Mouse (Mus musculus): ENCODE measurements at regions not wholly inside any gene's neighbourhood (a gene's known extent, or its start where the extent isn't known, plus 50 kb on each side); places are given as distances from the start of the nearest gene placed in this dataset.
"Not testable (repeated sequence)": the region's sequence is repeated elsewhere in the genome, so short reads cannot be mapped to it uniquely, and the experiment has no call there.

DNA sequence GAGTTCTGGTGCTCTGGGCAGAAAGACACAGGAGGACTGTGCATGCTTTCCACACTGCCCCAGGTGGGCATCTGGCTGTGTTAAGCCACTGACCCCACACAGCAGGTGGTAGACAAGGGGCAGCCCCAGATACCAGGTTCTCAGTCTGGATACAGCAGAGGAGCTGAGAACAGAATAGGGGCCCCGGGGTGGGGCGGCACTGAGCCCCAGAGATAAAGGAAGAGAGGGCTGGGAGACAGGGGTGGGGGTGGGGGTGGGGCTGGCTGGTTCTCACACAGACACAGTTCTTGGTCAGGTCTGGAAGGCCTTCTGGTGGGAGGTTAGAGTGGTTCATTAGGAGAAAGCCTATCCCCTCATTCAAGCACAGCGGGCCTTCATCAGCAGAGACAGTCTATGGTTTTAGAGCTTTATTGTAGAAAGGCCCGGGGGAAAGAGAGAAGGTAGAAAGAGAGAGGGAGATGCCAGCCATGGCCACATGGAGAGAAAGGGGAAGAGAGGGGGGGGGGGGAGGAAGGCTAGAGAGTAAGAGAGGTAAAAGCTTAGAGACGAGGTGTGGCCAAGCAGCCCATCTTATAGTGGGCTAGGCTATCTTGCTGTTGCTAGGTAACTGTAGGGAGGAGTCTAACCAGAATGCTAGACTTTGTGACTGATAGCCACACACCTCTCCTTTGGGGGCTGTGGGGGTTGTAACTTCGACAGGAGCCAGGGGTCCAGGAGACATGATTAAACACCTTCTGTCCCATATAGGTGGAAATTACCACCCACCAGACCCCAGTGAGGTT lies 1403.1 kb downstream of the Zfp704 start:
- no peak for ATAC-seq (replicated peaks; ENCODE audit: low FRiP score, poor library complexity, severe bottlenecking)

DNA sequence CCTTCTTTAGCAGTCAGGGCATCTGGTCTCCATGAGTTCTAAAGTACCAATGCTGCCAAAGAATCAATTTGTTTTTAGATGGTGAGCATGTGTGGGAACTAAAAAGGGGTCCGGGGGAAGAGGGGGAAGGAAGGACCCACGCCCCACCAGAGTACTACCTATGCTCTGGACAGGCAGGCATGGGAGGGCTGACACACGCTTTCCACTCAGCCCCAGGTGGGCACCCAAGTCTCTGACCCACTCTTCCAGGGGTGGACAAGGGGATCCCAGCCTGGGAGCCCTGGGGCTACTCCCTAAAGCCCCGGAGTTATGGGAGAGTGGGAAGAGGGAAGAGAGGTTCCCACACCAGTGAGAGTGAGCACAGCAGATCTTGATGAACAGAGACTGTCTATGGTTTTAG lies 1446.9 kb downstream of the Zfp704 start:
- ATAC-seq (replicated peaks; ENCODE audit: low FRiP score, poor library complexity, severe bottlenecking): no peak

DNA sequence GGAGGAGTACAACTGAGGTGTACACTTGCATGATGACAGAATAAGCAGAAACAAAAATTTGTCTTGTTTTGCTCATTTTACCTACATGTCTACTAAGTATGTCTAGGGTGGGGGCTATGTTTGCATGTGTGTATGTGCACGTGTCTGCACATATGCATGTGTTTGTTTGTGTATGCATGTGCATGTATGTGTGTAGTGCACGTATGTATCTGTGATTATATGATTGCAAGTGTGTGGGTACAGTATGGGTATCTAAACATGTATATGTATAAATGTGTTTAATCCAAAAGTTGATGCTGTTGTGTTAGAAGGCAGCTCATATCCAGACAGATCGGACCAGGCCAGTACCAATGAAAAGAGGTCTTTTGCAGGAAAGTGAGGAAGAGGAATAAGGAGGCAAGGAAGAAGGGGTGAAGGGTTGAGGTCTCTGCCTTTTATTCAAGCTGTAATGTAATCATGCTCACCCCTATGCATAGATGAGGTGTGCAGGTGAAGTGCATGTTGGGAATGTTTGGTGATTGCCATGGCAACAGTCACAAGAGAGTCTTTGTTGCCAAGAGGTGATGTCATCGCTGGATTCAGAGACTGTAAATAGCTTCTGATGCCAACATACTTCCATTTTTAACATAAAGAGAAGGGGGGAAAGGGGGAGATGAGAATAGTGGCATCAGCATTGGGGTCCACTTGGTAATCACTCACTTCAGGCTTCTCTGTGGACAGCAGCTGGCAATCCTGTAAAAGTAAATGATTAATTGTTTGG lies 1447.7 kb downstream of the Zfp704 start:
- no peak for ATAC-seq (replicated peaks; ENCODE audit: low FRiP score, poor library complexity, severe bottlenecking)

DNA sequence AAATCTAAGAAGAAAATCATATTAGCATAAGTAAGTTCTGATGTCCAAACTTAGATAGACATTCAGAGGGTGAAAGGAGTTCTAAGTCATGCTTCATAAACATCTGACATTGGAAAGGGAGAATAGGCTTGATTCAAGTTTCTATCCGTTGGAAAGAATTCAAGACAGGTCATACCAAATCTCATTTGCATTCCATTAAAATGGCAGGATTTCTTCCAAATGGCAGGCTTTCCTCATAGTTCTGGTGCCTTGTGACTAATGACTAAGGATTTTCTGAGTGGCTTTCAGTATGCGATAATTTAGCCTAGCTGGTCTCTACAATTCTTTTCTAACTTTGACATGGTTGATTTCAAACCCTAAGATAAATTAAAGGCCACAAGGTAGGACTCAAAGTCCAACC lies 1466.9 kb downstream of the Zfp704 start:
- no peak for ATAC-seq (replicated peaks; ENCODE audit: low FRiP score, poor library complexity, severe bottlenecking)

DNA sequence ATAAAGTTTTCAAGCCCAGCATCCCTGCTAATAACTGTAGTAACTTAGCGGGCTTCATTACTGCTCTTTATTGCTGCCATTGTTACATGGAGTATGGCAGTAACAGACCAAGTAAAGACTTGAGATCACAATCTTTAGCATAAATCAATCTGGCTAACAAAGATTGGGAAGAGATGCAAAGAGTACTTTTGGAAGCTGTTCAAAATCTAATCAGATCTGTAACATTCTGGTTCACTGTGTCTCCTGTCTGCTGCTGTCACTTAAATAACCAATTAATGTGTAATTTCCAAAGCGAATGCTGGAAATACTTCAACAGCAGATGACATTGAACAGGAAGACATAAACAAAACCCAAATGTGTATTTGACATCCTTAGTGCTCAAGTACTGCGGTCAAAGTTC lies 1467.7 kb downstream of the Zfp704 start:
- ATAC-seq (replicated peaks; ENCODE audit: low FRiP score, poor library complexity, severe bottlenecking): no peak

DNA sequence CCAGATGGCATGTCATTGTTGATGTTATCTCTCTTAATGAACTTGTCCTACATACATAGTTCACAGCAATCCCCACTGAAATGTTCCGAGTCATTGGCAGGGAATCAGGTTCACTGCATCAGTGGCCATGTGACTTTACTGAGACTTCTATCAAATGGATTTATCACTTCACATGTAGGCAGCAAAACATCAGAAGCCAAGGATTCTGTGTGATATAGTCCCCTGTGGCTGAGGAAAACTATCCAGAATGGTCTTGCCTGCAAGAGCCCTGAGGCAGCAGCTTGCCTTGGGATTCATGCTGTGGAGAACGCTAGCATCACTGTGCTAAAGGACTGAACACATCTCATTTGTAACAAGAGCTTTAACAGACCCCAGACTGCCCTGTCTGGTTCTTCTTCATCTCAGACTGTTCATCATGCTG lies 1468.2 kb downstream of the Zfp704 start:
- no peak for ATAC-seq (replicated peaks; ENCODE audit: low FRiP score, poor library complexity, severe bottlenecking)

DNA sequence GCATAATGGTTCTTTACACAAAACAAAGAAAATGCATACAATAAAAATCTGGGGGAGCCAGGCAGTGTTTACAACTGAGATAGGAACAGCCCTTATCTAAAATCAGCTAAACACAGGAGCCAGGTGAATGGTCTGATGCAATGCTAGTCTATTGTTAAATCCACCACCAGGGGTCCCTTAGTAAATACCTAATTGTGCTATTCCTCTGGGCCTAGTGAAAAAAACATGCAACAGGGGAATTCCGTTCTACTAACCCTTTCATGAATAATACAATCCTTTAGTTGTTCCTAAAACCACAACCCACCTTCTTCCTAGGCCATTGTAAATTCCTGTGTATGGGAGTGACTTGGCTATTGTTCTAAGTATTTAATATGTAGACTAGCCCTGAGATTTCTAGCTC lies 1486.2 kb downstream of the Zfp704 start:
- ATAC-seq (replicated peaks; ENCODE audit: low FRiP score, poor library complexity, severe bottlenecking): not testable (repeated sequence)

DNA sequence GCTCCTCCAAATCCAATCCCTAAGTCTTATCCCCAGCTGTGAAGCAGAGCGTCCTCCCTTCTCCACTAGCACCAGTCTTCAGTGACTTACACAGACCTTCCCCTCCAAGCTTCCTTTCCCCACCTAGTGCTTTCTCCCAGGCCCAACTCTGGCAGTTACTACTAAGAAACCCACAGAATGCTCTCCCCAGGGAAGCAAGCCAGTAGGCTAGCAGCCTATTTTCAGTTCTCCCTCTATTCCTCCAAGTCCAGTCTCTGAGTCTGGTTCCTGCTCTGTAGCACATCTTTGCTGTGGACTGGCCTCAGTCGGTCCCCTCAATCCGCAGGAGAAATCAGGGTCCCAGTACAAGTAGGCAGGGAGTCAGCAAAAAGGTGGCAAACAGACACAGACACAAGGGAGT lies 1486.7 kb downstream of the Zfp704 start:
- ATAC-seq (replicated peaks; ENCODE audit: low FRiP score, poor library complexity, severe bottlenecking): no peak

DNA sequence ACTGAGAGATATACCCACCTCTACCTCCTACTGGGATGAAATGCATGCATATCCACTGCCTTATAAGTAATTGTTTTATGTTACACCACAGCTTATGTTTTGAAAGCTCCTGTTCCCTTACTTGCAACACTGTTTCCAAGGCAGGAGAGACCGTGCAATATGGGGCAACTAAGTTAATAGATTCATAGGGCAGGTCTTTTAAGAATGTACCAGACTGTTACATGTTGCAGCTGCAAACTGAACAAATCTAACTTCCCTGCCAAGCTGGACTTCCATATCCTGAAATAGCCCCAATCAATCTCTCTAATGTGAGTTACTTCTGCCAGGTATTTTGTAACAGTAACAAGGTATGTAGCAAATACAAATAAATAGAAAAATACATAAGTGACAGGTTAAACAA lies 1478.0 kb upstream of the 1700008P02Rik start:
- no peak for ATAC-seq (replicated peaks; ENCODE audit: low FRiP score, poor library complexity, severe bottlenecking)

DNA sequence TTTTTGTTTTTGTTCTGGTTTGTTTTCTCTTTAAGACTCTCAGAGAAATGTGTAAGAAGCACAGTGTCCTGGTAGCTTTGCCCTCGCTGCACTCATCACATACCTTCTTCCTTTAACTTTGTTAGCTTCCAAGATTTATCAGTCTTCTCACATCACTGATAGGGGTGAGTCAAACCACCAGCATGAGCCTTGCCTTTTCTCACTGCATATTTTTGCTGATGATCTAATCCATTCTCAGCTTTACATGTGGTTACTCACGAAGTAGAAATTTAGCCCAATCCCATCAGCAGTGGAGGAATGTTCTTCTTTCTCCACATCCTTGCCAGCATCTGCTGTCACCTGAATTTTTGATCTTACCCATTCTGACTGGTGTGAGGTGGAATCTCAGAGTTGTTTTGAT lies 1464.5 kb upstream of the 1700008P02Rik start:
- no peak for ATAC-seq (replicated peaks; ENCODE audit: low FRiP score, poor library complexity, severe bottlenecking)

DNA sequence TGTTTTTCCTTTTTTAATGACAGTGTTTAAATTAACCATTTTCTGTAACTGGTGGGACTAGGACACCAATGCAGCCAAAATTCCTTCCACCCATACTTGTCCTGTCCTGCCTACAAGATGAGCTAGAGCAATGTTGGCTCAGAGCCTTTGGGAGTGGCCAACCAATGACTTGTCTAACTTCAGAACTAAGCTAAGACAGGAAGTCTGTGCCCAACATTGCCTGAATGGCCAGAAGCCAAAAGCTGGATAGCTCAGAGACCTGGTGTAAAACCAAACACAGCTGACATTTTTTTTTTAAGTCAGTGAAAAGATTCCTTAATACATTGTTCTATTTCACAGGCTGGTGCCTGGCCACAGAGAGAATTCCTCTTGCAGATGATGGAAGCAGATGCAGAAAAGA lies 1433.5 kb upstream of the 1700008P02Rik start:
- ATAC-seq (replicated peaks; ENCODE audit: low FRiP score, poor library complexity, severe bottlenecking): no peak

DNA sequence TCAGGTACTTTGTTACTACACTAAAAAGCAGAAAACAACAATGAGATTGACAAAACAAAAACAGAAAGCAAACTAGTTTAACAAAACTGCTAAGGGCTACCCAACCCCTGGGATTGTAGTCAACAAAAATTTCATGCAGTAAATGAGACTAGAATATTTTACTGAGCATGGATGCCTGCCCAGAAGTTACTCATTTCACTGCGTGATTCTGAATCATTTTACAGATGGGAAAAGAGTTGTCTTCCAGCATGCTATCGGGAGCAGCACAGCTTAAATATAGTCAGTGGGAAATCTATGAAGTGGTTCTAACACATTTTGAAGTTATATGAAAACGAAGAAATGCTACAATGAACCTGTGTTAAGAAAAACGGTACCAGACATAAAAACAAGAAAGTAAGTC lies 1430.9 kb upstream of the 1700008P02Rik start:
- no peak for ATAC-seq (replicated peaks; ENCODE audit: low FRiP score, poor library complexity, severe bottlenecking)

DNA sequence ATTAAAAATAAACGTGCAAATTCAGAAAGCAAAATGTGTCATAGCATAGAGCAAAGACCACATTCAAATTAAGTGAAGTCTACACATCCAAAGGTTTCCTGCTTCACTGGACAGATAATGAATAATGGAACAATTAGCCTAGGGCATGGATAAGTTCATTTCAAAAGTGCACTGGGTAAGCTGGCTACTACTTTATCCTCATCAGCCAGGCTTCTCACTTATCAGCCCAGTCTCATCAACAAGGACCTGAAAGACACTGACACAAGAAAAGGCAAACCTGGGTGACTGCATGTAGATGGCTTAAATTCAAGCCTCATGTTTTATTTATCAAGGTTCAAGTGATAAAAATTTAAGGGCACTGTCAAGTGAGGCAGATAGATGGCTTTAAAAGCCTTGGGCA lies 1429.5 kb upstream of the 1700008P02Rik start:
- no peak for ATAC-seq (replicated peaks; ENCODE audit: low FRiP score, poor library complexity, severe bottlenecking)

DNA sequence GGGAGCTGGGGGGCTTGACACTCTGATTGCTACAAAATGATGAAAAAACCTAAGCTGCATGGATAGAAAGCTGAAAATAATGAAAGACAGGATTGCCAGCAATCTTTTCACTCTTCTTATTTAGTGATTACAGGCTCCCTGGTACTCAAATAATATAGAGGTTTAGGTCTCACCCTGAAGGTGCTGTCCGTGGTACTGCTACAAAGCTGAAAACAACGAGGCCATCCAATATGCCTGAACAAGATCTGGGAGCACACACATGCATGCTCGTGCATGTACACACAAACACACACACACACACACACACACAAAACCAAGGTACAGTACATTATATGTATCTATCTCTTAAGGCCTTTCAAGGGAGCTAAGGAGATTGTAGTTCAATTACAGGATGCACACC lies 1426.1 kb upstream of the 1700008P02Rik start:
- no peak for ATAC-seq (replicated peaks; ENCODE audit: low FRiP score, poor library complexity, severe bottlenecking)

DNA sequence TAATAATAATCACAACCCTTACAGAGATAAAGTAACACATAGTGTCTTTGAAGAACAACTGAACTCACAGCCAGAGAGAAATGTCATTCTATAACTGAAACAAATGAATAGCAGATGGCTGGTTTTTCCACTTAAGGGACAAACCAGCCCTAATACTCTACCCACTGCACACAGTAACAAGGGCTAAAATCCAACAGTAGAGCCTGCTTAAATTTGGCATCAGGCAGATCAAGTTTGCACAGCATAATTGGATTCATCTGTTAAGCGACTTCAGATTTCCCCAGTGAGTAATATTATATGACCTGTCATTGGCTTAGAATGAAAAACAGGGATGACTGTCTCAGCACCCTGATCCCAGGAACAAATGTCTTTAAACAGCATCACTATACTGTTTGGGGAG lies 1416.5 kb upstream of the 1700008P02Rik start:
- no peak for ATAC-seq (replicated peaks; ENCODE audit: low FRiP score, poor library complexity, severe bottlenecking)

DNA sequence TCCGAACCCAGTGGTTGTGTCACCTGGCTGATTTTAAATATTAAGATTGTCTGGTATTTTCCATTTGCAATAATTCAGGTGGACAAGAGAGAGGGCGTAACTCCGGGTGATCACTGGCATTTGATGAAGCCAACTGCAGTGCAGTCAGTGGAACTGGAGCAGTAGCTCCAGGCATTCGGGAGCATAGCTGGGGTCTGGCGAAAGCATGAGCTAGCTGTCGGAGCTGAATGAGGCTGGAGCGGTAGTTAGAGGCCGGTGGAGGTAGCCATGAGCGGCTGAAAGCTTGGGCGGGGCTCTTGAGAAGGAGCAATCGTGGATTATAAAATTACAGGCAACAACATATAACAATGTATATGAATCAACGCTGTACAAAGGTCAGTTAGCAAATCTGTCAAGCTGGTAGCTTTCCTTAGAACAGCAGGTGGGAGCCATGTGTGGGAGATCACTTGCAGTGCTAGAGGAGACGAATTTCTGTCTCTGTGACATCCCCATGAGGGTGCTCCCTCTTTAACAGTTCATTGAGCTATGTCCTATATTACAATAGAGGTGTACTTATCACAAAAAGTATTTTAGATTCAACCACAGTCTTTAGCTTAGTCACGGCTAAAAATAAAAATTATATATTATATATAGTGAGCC lies 1415.0 kb upstream of the 1700008P02Rik start:
- ATAC-seq (replicated peaks; ENCODE audit: low FRiP score, poor library complexity, severe bottlenecking): no peak

DNA sequence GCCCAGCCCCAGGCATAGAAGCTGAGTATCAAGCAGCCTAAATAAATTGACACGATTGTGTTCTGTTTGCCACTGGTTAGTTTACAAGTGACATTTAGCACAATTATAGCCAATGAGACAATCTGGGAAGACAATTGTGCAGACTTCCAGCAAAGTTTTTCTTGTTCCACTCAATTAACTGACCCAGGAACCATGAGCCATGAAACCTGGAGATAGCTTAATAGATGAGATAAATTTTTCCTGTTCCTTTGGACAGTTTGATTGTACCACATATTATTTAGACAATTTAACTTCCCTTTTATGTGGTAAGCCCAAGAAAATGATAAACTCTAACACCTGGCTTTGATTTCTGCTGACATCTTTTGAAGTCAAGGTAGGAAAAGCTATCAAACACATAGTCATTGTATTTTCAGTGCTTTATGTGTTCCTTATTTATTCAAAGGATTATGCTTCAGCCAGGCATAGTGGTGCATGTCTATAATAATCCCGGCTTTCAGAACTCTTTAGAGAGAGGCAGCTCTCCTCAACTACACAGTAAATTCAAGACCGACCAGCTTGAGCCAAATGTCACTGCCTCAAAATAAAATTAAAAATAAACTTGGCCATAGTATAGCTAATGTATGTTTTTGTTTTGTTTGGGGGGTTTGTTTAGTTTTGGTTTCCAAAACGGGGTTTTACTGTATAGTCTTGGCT lies 1406.2 kb upstream of the 1700008P02Rik start:
- ATAC-seq (replicated peaks; ENCODE audit: low FRiP score, poor library complexity, severe bottlenecking): no peak

DNA sequence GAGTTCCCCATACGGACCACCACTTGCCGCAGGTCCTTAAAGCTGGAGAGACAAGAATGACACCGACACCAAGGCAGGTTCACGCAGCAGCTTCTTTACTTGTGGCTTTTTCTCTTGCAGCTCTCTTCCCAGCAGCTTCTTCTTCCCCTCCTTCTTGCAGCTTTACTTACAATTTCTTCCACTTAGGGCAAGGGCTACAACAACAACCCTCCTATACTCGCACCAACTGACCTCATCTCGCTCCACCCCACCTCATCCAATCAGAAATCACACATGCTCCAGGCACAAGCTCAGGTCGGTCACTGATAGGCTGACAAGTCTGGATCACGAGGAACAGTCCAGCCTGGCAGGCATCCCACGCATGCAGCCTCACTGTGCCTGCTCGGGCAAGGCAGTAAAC lies 1402.4 kb upstream of the 1700008P02Rik start:
- no peak for ATAC-seq (replicated peaks; ENCODE audit: low FRiP score, poor library complexity, severe bottlenecking)

DNA sequence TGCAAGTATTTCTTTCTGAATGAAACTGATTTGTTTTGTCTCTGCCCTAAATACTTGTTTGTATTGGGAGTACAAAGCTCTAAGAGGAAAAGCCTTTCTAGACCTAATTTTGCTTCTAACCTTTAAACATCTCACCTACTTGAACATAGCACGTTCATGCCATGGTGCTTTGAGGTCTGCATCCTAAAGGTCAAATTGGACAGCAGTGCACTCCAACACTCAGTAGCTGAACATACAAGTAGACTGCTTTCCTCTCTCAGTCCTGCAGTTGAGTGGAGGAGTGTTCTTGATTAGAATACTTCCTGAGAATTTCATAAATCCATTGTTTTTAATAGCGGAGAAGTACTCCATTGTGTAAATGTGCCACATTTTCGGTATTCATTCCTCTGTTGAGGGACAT lies 1397.2 kb upstream of the 1700008P02Rik start:
- ATAC-seq (replicated peaks; ENCODE audit: low FRiP score, poor library complexity, severe bottlenecking): no peak

DNA sequence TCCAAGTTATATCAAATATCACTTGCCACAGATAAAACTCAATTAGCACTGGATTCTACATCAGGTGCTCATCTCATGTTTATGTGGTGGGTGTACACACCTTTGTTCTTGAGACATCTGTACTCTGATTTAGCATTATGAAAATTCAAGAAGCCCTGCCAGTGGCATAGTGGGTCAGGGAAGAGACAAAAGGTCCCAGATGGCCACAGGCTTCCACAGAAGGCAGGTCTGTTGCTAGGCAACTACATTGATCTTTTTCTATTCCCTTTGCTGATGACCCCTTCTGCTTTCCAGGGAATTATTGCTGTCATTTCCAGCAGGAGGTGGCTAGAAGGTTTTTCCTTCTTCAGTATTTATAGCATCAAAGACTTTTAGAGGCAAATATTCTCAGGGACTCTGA lies 1396.7 kb upstream of the 1700008P02Rik start:
- ATAC-seq (replicated peaks; ENCODE audit: low FRiP score, poor library complexity, severe bottlenecking): no peak
